Mouse (Mus musculus) G1E-ER4 (cell line): ENCODE results near the gene Ift122. TPM values are rescaled to one million over a fixed set of nuclear protein-coding genes. Genes with fewer than 3 reads are reported as not detected.

Experiments used
- GATA1 ChIP-seq: IDR thresholded peaks from one replicate; pipeline ENCODE4 v1.8.0; 2012; ENCODE audit warnings: low read length, inconsistent platforms
- polyA plus RNA-seq: library from polyadenylated mRNA; stranded (reverse); fragments of >175 nt; gene quantifications from 2 replicates; pipeline ENCODE4 v1.2.3, GENCODE M21; 2012

Ift122 gene
- polyA plus RNA-seq, 1 experiment = 0.25 TPM

DNA sequence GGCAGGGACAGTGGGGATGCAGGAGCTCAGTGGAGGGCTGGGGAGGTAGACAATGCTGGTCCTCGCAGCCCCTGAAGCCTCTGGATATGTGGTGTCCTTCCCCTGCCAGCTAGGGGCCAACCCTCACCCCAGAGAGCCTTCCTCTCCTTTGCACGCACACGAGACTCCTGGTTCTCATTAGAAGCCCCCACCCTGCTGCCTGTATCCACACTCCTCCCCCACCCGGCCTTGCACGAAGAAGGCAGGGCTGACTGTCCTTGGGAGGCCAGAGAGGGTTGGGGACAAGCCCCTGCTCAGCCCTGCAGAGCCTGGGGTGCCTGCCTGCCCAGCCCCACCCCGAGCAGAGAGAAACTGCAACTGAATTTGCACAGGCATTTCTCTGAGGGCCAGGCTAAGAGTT, 104.4 kb downstream of the Ift122 start:
- TF ChIP-seq GATA1 = no peak

DNA sequence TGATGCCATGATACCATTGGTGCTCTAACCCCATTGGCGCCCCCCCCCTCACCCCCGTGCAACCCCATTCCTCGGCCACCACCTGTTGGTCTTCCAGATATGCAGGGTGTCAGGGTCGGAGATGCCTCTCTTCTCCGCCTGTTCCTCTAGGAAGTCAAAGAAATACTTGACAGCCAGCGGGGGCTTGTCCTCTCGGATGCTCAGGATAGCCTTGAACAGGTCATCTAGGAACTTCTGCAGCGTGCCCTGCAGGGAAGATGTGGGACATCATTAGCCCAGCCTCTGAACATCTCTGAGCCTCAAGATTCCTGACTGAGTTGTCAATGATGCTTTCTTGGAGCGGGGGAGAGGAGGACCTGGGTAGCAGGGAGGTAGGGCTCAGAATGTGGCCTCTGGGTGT, 105.2 kb downstream of the Ift122 start:
- no peak for TF ChIP-seq GATA1

DNA sequence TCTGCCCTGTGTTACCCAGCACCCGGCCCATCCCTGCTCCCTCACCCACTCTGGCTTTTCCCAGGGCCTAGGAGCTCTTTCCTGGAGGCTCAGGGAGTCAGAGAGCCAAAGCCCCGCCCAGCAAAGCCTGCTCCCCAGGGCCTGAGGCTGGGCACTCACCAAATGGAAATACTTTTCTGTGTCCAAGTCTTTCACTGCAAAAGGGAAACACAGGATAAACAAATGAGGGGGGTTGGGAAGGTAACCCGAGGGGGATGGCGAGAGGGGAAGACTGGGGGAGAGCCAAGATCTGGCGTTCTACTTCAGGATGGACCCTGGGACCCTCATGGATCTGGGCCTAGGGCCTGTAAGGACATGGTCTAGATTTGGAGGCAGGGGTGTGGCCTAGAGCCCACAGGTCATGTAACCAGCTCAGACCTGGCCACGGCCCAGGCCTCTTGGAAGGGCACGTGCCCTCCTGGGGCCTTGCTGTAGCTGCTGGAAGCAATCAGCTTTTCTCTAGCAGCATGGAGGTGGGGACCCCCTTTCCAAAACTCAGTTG, 106.0 kb downstream of the Ift122 start:
- no peak for TF ChIP-seq GATA1

DNA sequence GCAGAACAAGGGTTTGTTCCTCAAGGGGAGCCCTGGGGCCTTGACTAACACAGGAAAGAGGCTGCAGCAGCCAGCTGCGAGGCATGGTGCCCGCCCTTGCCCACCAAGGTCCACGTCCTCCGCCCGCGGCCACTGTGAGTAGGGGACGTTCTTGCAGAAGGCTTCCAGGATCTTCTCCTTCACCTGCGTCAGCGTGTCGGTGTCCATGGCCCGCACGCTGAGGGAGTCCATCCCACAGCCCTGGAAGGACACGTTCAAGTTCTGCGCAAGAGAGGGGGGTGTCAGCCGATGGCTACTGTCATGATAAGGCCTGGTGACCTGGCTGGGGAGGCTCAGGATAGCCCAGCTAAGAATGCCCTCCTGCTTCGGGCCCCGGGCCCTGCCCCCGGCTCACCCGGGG, 107.1 kb downstream of the Ift122 start:
- no peak for TF ChIP-seq GATA1

DNA sequence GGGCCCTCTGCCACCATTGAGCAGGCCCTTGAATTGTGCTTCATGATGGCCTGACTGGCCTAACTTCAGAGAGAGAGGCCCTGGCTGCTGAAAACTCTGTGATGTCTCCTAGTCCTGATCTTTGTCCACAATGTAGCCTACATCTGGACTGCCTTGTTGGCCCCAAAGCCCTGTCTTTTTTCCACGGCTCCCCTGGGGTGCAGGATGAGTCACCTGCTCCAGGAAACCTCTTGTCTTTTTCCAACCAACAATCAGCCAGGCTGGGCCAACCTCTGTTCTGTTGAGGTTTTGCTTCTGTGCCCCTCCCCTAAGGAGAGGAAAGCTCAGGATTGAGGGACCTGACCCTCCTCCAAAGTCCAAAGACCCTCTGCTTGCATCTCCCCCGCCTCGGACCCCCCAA, 108.5 kb downstream of the Ift122 start:
- TF ChIP-seq GATA1 = no peak

DNA sequence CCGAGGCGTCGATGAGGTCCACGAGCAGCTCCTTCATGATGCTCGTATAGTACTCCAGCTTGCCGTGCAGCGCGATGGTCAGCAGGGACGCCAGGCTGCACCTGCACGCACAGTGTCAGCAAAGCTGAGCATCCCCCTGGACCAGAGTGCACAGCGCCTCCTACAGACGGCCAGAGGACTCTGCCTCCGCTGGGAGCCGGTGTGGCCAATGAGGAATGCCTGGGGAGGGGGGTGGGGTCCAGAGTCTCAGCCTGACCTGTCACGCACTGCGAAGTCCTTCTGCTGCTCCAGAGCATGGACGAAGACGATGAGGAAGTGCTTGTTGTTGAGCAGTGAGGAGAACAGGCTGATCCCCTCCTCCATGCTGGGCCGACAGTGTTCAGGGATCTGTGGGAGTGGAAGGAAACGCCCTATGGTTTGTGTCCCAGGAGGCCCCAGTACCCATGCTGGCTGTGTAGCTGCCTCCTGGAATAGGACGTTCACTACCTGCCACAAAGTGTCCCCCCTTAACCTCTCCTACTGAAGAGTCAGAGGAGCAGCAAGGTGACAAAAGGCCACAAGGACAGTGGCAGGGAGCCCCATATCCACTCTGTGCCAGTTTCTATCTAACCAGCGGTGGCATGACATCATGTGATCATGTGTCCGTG, 109.3 kb downstream of the Ift122 start:
- no peak for TF ChIP-seq GATA1

DNA sequence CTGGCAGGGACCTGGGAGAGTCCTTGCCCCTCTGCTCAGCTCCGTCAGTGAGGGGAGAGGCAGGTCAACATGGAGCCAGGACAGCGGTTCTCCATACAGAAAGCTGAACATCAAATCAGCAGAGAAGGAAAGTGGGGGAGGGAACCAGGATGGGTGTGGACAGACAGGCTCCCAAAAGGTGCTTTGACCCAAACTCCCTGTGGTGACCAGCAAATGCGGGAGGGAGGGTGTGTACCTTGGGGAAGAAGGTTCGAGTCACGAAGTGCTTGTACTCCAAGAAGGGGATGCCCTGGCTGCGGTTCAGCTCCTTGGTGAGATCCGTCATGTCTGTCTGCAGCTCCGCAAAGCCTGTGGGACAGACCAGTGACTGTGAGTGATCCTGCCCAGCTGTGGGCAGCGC, 110.4 kb downstream of the Ift122 start:
- no peak for TF ChIP-seq GATA1

DNA sequence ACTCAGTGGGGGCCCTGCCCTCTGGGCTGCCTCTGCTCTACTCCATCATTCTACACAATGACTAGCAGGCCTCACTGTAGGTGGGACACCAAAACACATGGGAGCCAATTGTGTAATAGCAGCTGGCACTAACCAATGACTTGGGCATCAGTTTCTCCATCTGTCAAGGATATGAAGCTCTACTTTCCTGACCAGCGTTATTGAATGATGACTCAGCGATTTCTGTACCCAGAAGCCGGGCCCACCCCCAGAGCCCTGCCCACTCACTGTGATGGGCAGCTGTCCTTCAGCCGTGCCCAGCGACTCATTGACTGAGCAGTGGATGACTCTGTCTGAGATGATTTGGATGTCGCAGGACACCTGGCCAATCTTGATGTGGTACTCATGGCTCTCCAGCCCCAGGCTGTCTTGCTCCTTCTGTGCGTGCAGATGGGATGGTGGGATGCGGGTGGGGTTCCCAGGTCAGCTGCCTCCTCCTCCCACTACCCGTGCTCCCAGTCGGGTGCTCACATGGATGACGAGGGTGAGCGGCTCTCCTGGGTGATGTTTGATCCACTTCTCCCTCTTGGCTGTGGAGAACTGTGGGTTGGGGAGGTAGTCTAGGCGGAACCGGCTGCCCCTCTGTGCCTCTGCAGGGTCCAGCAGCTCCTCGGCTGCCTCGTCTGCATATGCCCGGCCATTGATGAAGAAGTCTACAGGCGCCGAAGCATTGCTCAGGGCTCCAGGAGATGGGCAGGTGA, 113.1 kb downstream of the Ift122 start:
- TF ChIP-seq GATA1 = no peak

DNA sequence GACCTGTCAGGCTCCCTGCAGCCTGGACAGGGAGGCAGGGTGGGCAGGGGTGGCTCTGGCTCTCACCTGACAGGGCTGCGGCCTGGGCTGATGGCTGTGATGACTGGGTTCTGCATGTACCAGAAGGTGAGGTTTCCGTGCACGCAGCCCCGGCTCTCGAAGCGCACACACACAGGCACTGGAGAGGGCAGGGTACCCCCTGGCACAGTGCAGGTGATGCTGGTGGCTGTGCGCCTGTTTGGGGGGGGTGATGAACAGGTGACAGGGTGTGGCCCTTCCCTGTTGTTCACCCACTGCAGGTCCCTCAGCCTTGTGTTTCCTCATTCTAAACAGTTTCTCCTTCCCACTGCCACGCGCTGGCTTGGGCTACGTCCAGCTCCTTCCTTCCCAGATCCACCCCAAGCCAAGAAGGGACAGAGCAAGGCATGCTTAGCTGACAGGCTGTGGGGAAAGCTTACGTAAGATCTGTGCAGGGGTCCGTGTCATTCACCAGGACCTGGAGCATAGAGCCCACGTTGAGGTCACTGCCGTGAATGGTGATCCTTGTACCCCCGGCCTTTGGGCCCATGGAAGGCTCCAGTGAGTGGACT, 114.1 kb downstream of the Ift122 start:
- no peak for TF ChIP-seq GATA1

DNA sequence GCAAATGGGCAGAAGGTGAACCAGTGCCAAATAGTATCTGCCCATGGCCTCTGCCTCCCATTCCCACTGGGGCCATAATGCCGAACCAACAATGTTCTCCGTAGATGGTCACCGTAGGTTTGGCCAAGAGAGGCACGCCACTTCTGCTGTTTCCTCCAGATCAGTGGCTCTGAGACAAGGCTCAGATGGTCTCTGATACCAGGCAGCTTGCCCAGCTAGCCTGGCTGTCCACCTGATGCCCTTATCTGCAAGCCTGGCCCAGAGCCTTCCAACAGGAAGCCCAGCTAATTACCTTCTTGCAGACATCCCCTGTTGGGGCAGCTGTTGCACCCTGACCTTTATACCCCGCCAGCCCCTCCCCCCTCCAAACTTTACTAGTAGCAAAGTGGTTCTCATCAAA, 114.8 kb downstream of the Ift122 start:
- no peak for TF ChIP-seq GATA1

DNA sequence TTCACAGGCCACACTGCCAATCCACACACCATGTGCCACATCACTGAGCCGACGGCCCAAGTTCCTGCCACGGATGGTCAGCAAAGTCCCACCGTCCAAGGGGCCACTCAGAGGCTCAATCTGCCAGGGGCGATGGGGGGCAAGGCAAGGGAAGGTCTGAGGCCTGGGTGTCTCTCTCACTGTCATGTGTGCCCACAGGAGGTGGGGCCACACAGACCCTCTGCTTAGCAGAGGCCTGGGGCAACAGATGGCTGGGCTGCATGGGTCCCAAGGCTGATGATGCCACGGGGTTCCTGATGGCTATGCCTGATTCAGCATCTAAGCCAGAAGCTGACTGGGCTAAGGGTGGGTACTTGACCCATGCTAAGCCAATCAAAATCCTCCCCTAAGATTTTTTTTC, 115.4 kb downstream of the Ift122 start:
- TF ChIP-seq GATA1 = no peak

DNA sequence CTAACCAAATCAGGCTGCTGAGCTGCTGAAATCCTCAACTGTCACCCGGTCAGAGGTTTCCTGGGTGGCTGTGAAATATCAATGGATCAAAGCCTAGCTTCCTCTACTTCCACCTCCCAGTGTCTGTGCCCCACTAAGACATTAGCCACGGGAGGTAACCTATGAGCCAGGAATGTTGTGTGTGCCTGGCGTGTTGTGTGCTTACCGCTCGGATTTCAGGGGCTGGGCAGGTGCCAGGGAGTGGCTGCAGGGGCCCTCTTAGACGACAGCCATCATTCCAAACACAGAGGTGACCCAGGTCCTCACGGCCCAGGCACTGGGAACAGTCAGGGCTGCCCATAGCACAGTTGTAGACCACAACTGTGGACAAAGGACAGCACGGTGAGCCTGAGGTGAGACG, 115.8 kb downstream of the Ift122 start:
- TF ChIP-seq GATA1 = no peak

DNA sequence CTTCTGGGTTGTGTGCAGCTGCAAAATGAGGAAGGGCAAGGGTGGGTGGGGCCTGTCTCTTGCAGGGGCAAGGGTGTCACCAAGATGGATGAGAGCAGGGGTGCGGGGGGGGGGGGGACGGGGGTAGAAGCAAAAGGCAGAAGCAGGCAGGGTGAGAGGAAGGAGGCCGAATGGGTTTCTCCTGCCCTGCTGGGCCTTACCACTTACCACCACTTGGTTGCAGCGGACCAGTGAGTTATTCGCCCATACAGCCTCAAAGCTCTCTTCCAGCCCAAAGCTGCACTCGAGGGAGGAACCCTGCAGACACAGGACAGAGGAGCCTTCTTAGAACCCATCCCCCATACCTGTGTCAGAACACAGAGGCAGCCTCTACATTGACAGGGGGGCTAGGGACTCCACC, 116.7 kb downstream of the Ift122 start:
- no peak for TF ChIP-seq GATA1

DNA sequence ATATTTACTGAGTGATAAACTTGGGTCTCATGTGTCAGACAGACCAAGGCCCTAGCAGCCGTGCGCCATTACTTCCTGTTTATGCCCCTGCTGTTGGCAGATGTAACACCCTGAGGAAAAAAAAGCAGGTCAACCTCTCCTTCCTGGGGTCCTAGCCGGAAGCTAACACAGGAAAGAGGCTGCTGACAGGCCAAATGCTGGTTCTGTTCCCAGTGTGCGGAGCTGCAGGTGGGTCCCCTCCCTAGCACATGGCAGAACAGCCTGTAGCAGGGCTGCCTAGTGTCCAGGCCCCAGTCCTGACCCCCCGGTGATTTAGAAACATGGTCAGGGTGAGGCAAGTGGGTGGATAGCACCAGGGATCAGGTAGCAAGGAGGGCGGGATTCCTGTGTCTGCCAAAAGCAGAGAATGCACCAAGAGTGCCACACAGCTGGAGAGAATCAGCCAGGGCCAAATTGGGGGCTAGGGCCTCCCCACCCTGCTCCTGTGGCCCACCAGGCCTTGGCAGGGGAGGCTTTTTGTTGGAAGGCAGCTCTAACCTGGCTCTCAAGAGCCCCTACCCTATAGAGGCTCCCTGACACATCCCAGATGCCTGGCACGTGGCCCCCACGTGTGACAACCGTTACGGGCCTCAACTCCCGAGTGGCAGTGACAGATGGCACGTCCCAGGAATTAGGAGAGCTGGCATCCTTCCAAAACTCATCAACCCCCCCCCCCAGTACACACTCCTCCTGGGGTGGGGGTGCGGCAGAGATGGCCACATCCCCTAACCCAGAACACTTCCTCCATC, 118.2 kb downstream of the Ift122 start:
- no peak for TF ChIP-seq GATA1

DNA sequence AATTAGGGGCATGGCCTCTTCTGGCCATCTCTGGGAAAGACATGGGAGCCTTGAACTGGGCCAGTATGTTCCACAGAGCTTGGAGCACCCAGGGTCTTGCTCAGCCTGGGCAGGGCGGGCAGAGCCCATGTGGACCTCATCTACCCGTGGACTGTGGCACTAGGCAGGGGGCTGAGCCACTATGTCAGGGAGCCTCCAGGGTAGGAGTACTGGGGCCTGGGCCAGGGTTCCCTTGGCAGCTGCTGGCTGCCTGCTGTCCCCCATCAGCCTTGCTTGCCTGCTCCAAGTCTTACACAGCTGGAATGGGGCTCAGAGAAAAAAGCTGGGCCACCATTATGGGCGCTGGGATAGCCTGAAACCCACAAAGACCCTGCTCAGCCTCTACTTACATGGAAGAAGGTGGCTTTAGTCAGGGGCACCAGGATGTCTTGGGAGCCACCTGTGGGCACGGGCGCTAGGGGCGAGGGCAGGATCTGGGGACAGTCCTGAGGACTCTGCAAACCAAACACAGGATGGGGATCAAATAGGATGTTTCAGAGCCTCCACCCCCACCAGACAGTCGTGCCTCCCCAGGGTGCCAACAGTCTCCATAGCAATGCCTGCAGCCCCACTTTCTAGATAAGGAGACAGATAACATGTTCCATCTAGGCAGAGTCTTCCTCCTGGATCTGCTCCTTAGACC, 119.0 kb downstream of the Ift122 start:
- no peak for TF ChIP-seq GATA1
